8 mouse cellular contexts compared by ENCODE assay signal in genomic region chr5:64380698-64381375, GRCm38 (mm10).
DNase-seq lines count a peak whose midpoint lies in the region; ATAC-seq and TF ChIP-seq lines count a peak whose summit lies in the region.

No protein-coding gene starts in this region.

- no peak for ATAC-seq in intestine, embryonic 14.5 days (replicated peaks; ENCODE audit: low FRiP score, low TSS enrichment, low read depth)
- no peak for ATAC-seq in intestine, postnatal 0 days
- peak; percentile 65 for ATAC-seq in inflammation-experienced regulatory T-cells, adult 6 months

- H3K27ac ChIP-seq in intestine, embryonic 14.5 days (ENCODE audit: low read depth), result peak overlapping the region; percentile 75
- H3K27ac ChIP-seq in intestine, postnatal 0 days (ENCODE audit: low read depth, low read length), result no peak overlapping the region

- no peak overlapping the region for H3K9ac ChIP-seq in intestine, embryonic 14.5 days (ENCODE audit: low read length)
- H3K9ac ChIP-seq in intestine, postnatal 0 days (ENCODE audit: low read depth, low read length), result no peak overlapping the region

- no peak for DNase-seq in intestine, embryonic 14.5 days (ENCODE audit: low spot score)
- peak; percentile 42 for DNase-seq in MN1 (ENCODE audit: low spot score)
- peak; percentile 76 to 78 for DNase-seq in lung, postnatal 4 days
- no peak for DNase-seq in frontal cortex, postnatal 14 days (ENCODE audit: low spot score in 2 of 2)
- DNase-seq in adrenal gland, adult 8-10 months, result no peak
- no peak for DNase-seq in gastrocnemius, adult 8-10 months (ENCODE audit: low spot score in 2 of 2)

- TF ChIP-seq CTCF in intestine, postnatal 0 days (IDR thresholded peaks at IDR 0.05; ENCODE audit: low read depth), result no peak

- H3K4me1 ChIP-seq in intestine, embryonic 14.5 days (replicated peaks; ENCODE audit: control insufficient read depth, insufficient read depth, low read length), result peaks cover 48% of the 10 kb centered on the region
- peaks cover 8% of the 10 kb centered on the region; the same call in 1 of the 2 replicates for H3K4me1 ChIP-seq in intestine, postnatal 0 days (replicated peaks; ENCODE audit: control insufficient read depth, insufficient read depth, low read length)

- 63% methylated on average over 11 of the region's 11 CpGs for WGBS in intestine, embryonic 14.5 days
- 62% methylated on average over 11 of the region's 11 CpGs for WGBS in intestine, postnatal 0 days

- H3K9me3 ChIP-seq in intestine, embryonic 14.5 days (ENCODE audit: control insufficient read depth, low read length), result no peaks in the 10 kb centered on the region
- H3K9me3 ChIP-seq in intestine, postnatal 0 days (ENCODE audit: control insufficient read depth), result no peaks in the 10 kb centered on the region

- no peak overlapping the region for H3K4me3 ChIP-seq in intestine, embryonic 14.5 days (ENCODE audit: low read depth, low read length)
- no peak overlapping the region for H3K4me3 ChIP-seq in intestine, postnatal 0 days (ENCODE audit: low read depth, low read length)

- H3K36me3 ChIP-seq in intestine, embryonic 14.5 days (ENCODE audit: control insufficient read depth, insufficient read depth, low read length), result no peaks in the 10 kb centered on the region
- no peaks in the 10 kb centered on the region for H3K36me3 ChIP-seq in intestine, postnatal 0 days (ENCODE audit: control insufficient read depth, insufficient read depth)

- H3K4me2 ChIP-seq in intestine, embryonic 14.5 days (ENCODE audit: low read length), result no peak overlapping the region
- no peak overlapping the region for H3K4me2 ChIP-seq in intestine, postnatal 0 days (replicated peaks; ENCODE audit: low read depth)

- no peaks in the 10 kb centered on the region for H3K27me3 ChIP-seq in intestine, embryonic 14.5 days (replicated peaks; ENCODE audit: control insufficient read depth, insufficient read depth, low read length)
- no peaks in the 10 kb centered on the region for H3K27me3 ChIP-seq in intestine, postnatal 0 days (replicated peaks; ENCODE audit: control insufficient read depth, insufficient read depth, low read length)

Comparison
In these comparisons a context has a peak if more than half of its experiments do, and no peak if none do; other contexts are left out.
1. DNase-seq: peak in MN1 (single experiment) and lung, postnatal 4 days (2 of 2); none in intestine, embryonic 14.5 days (single experiment), frontal cortex, postnatal 14 days (0 of 2), adrenal gland, adult 8-10 months (single experiment) and gastrocnemius, adult 8-10 months (0 of 2).